Mouse (Mus musculus): ENCODE measurements around the gene Tomm7. TPM values are rescaled to one million over a fixed set of nuclear protein-coding genes. Genes with fewer than 3 reads are reported as not detected.
A peak's percentile ranks its signal among the peaks of the same experiment; 100 is the strongest.
"Not testable (repeated sequence)": the region's sequence is repeated elsewhere in the genome, so short reads cannot be mapped to it uniquely, and the experiment has no call there.

Gene Tomm7
- polyA plus RNA-seq, 2 experiments from 2014 or later = 57.3 to 118 TPM

- ATAC-seq = not testable (repeated sequence)
Measured at GRCm38 (mm10) chr5:23851160-23851555, 7.2 kb upstream of the Tomm7 start.

- peak; percentile 86 for ATAC-seq
Measured at GRCm38 (mm10) chr5:23850345-23851159, 6.6 kb upstream of the Tomm7 start.

GRCm38 (mm10) chr5:23845141-23845540, 1.2 kb upstream of the Tomm7 start:
- no peak for ATAC-seq

GRCm38 (mm10) chr5:23844531-23844841, 525 bp upstream of the Tomm7 start:
- no peak for ATAC-seq

GRCm38 (mm10) chr5:23838158-23838557, 5.8 kb downstream of the Tomm7 start:
- no peak for ATAC-seq

GRCm38 (mm10) chr5:23835691-23836090, 8.3 kb downstream of the Tomm7 start:
- ATAC-seq = not testable (repeated sequence)

GRCm38 (mm10) chr5:23830897-23831752, 12.8 kb downstream of the Tomm7 start:
- ATAC-seq = no peak

- peak; percentile 88 for ATAC-seq
Measured at GRCm38 (mm10) chr5:23826321-23827004, 17.5 kb downstream of the Tomm7 start.

- no peak for ATAC-seq
Measured at GRCm38 (mm10) chr5:23824171-23824733, 19.7 kb downstream of the Tomm7 start.

- ATAC-seq = no peak
Measured at GRCm38 (mm10) chr5:23822306-23822705, 21.7 kb downstream of the Tomm7 start.

GRCm38 (mm10) chr5:23816681-23817080, 27.3 kb downstream of the Tomm7 start:
- ATAC-seq = no peak

GRCm38 (mm10) chr5:23814841-23815240, 29.1 kb downstream of the Tomm7 start:
- ATAC-seq = no peak

GRCm38 (mm10) chr5:23792726-23793125, 51.2 kb downstream of the Tomm7 start:
- ATAC-seq = no peak

- no peak for ATAC-seq
Measured at GRCm38 (mm10) chr5:23789078-23789612, 54.8 kb downstream of the Tomm7 start.

Other genes starting within 250 kb of the Tomm7 start
- 10 to 100 TPM; 85.5 to 86.7 TPM for gene Srpk2, start 159.5 kb downstream of the Tomm7 start, polyA plus RNA-seq (2017; shearing (Covaris generic))
- 10 to 100 TPM; 11.0 to 11.8 TPM for gene Pus7, start 60.5 kb downstream of the Tomm7 start, polyA plus RNA-seq (2017; shearing (Covaris generic))
- gene Rint1, start 56.5 kb downstream of the Tomm7 start, polyA plus RNA-seq (2017; shearing (Covaris generic)) = 10 to 100 TPM; 18.3 to 24.0 TPM
- gene Fam126a, start 186.5 kb upstream of the Tomm7 start, polyA plus RNA-seq (2017; shearing (Covaris generic)) = 1 to 10 TPM; 8.7 TPM